Mouse (Mus musculus) adipocyte (in vitro differentiated cells): Measurements from ENCODE around the gene Olfr1415.
"Not testable (repeated sequence)": the region's sequence is repeated elsewhere in the genome, so short reads cannot be mapped to it uniquely, and the experiment has no call there.

Source experiments
- DNase-seq: peaks from one replicate; pipeline ENCODE4 v3.0.0-alpha.2; 2016; ENCODE audit warnings: low spot score

Gene Olfr1415

DNA sequence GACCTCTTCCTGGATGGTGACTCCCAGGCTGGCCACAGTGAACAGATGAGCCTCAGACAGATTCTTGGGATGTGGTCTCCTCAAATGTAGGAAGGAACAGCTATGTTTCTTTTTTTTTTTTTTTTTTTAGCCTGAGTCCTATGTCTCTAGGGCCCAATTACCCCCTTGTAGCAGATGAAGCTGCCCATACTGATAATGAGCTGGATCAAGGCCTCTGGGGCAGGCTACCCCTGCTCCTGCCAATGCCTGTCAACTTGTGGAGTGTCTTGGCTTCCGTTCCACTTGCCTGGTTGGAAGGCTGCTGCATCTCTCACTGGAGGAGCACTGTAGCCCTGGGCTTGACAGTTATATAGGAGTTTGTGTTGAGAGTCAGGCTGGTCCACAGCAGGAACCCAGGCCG, at the start of gene Olfr1415:
Olfr1415 (minus strand) TSS at position 101 of the 400 bp plus-strand sequence.
- no peak for DNase-seq

DNA sequence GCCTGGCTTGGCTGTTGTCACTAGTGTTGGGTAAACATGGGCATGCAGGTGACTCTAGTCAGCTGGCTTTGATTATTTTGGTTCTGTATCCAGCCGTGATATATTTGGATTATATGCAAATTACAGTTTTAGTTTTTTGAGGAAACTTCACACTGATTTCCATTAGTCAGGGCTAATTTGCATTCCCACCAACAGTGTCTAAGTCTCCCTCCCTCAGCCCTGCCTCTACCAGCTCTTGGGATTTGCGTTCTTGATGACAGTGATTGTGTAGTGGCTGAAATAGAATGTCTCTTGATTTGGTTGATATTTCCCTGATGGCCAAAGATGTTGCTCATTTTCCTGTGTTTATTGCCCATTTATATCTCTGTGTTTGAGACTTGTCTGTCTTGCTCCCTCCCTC, 43.2 kb upstream of the Olfr1415 start:
- no peak for DNase-seq

- no peak for DNase-seq
Observed at GRCm38 (mm10) chr1:92536972-92537371, 41.1 kb upstream of the Olfr1415 start.

GRCm38 (mm10) chr1:92523764-92524163, 27.9 kb upstream of the Olfr1415 start:
- no peak for DNase-seq

- peak; percentile 75 for DNase-seq
Observed at GRCm38 (mm10) chr1:92521376-92521775, 25.5 kb upstream of the Olfr1415 start.

DNA sequence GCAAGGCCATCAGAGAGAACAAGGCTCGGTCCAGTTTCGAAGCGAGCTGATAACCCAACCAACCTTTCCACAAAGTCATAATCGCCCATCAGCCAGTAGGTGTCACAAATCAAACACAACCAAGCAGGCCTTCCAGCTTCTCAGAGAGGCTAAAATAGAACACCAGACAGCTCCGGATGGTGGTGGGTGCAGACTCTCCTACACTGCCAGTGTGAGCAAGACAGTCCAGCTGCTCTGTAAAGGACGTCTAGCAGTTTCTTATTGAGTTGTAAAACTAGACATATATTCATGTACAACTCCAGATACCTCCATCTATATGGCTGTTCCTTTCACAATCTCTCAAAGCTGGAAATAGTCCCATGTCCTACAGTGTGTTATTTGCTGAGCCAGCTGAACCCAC, 23.1 kb upstream of the Olfr1415 start:
- no peak for DNase-seq

DNA sequence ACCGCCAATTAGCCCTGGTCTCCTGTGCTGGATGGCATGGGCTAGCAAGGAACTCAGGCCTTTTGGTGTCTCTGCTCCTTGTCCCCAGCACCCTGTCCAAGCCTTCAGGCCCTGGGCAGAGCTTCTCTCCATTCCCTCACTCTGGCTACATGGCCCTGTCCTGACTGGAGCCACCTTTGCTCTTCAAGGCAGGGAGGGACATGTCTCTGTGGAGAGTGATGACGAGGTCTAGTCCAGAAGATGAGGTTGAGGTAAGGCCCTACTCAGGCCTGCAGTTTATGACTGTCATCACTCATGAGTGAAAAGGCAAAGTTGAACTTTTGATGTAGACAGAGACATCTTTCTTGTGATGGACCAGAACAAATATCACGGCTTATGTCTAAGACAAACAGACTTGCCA, 22.7 kb upstream of the Olfr1415 start, which contains the start of gene Olfr1414:
Olfr1414 (minus strand) TSS at position 101 of the 400 bp plus-strand sequence.
- DNase-seq, result no peak

DNA sequence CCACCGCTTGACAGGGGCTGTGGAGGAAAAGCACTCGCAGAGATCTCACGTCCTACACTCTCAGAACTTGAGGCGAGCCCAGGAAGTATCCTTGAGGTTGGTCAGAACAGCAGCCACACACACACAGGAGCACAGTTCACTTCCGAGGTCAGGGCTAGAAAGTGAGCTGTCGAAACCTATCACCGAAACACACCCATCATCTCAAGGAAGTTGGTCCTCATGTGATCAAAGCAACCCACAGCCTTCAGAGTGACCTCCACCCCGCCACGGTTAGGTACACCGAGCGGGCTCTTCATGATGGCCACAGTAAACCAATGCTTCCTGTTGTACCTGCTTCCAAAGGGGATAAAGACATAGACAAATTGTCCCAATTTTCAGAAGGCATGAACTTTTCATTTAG, 19.5 kb upstream of the Olfr1415 start:
- no peak for DNase-seq

DNA sequence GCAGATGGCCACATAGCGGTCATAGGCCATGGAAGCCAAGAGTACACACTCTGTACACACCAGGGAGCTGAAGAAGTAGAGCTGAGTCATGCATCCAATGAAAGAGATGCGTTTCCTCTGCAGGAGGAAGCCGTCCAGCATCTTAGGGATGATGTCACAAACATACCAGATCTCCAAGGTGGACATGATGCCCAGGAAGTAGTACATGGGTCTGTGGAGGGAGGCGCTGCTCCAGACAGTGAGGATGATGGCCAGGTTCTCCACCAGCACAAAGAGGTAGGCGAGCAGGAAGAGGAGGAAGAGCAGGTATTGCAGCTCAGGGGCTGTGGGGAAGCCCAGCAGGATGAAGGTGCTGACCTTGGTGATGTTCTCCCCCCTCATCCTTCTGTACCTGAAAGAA, 15.7 kb upstream of the Olfr1415 start:
- DNase-seq, result not testable (repeated sequence)

DNA sequence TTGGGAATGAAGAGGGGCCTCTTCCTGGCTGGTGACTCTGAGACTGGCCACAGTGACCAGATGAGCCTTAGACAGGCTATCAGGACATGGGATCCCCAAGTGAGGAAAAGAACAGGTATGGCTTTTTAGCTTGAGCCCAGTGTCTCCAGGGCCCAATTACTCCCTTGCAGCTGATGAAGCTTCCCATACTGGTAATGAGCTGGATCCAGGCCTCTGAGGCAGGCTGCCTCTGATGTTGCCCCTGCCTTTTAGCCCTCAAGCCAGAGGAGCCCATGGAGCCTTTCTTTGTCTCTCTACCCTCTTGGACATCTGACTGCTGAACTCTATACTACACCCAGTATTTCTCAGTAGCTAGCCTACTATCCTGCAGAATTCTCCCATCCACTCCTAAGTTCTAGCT, 10.9 kb downstream of the Olfr1415 start, which contains the start of gene Olfr1416:
Olfr1416 (minus strand) TSS at position 101 of the 400 bp plus-strand sequence.
- no peak for DNase-seq

- DNase-seq, result no peak
Observed at GRCm38 (mm10) chr1:92474066-92474578, 21.8 kb downstream of the Olfr1415 start.

- DNase-seq, result peak; percentile 95
Observed at GRCm38 (mm10) chr1:92473165-92474041, 22.5 kb downstream of the Olfr1415 start, which contains the start of gene Ndufa10. Gene Ndufa10 (minus strand): TSS chr1:92473860.

DNA sequence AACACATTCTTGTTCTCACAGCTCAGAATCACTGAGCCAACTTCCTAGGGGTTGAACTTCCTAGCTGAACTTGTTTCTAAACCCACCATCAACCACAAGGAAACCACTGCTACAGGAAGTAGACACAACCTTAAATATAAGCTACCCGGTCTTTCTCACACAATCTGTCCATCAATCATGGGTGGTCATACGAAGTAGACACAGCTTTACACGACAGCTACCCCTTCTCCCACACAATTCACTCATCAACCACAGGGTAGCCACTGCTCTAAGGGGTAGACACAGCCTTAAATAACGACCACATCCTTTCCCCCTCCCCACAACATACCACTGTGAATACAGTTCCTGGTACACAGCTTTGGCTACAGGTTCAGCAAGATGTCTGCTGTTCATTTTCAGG, 27.0 kb downstream of the Olfr1415 start:
- no peak for DNase-seq

- no peak for DNase-seq
Observed at GRCm38 (mm10) chr1:92458416-92458815, 37.5 kb downstream of the Olfr1415 start.

DNA sequence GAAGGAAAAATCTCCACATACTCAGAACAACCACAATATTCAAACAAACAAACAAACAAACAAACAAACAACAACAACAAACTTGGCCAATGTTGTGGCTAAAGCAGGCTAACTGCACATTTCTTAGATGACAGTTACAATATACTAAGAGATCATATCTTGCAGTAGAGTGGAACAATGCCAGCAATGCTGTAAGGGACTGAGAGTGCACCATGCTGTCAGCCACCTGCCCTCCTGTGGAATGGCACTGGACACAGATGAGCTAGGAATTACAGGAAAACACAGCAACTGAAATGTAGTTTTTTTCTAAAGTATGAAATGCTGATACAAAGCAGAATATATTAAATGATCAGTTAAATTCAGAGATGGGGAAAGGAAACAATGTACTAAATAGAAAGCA, 38.1 kb downstream of the Olfr1415 start:
- DNase-seq, result no peak

GRCm38 (mm10) chr1:92453751-92454445, 42.0 kb downstream of the Olfr1415 start:
- DNase-seq, result peak; percentile 64

DNA sequence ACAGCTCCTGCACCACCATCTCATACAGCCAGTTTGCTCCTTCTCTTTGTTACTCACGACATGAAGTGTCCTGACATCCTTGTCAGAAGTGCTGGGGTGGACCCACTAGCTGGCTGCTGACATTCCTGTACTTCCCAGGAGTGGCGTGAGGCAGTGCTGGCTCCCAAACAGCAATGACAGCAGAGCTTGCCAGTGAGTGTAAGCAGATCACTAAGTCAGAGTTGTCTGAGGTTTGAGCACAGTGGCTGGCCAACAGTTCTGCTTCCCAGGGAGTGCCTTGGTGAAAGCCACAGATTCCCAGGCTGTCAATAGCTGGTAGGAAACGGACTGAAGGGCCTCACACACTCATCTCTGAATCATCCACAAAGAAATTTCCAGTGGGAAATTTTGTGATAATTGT, 47.6 kb downstream of the Olfr1415 start:
- DNase-seq, result no peak

GRCm38 (mm10) chr1:92441453-92442063, 54.3 kb downstream of the Olfr1415 start:
- DNase-seq, result peak; percentile 17

GRCm38 (mm10) chr1:92440066-92440750, 55.7 kb downstream of the Olfr1415 start:
- no peak for DNase-seq
